Mouse (Mus musculus): ENCODE data around the gene Olfr1423. TPM values are rescaled to one million over a fixed set of nuclear protein-coding genes. Genes with fewer than 3 reads are reported as not detected.
"Not testable (repeated sequence)": the region's sequence is repeated elsewhere in the genome, so short reads cannot be mapped to it uniquely, and the experiment has no call there.

The Olfr1423 gene
- total and polyA plus RNA-seq, 2 experiments from 2014 or later = not detected

- ATAC-seq (ENCODE audit: low FRiP score) (no peak), DNase-seq (ENCODE audit: low spot score) (no peak)
- no peak overlapping the region for H3K4me2 ChIP-seq (ENCODE audit: low read depth, low read length, poor library complexity, severe bottlenecking)
- H3K9ac ChIP-seq (replicated peaks; ENCODE audit: low read length, poor library complexity, severe bottlenecking) = no peak overlapping the region
- no peaks in the 10 kb centered on the region for H3K4me1 ChIP-seq (ENCODE audit: insufficient read depth, low read length)
- H3K9me3 ChIP-seq (ENCODE audit: low read length) = no peaks in the 10 kb centered on the region
- H3K4me3 ChIP-seq (ENCODE audit: low read depth, low read length) = no peak overlapping the region
- no peak for TF ChIP-seq CTCF (IDR thresholded peaks at IDR 0.05)
- WGBS = 89% methylated on average over 3 of the region's 3 CpGs
- peaks cover 66% of the 10 kb centered on the region for H3K36me3 ChIP-seq (ENCODE audit: insufficient read depth, low read length)
- no peak overlapping the region for H3K27ac ChIP-seq (ENCODE audit: low read depth, low read length)
- no peaks in the 10 kb centered on the region for H3K27me3 ChIP-seq (ENCODE audit: insufficient read depth, low read length)
Measured at GRCm38 (mm10) chr19:11987841-11988240, 53.3 kb downstream of the Olfr1423 start.

GRCm38 (mm10) chr19:11984614-11985013 lies 56.5 kb downstream of the Olfr1423 start:
- not testable (repeated sequence) for H3K9me3 ChIP-seq (ENCODE audit: low read length); H3K9ac ChIP-seq (replicated peaks; ENCODE audit: low read length, poor library complexity, severe bottlenecking); H3K4me2 ChIP-seq (ENCODE audit: low read depth, low read length, poor library complexity, severe bottlenecking); H3K4me3 ChIP-seq (ENCODE audit: low read depth, low read length); H3K4me1 ChIP-seq (ENCODE audit: insufficient read depth, low read length); ATAC-seq (ENCODE audit: low FRiP score); H3K27me3 ChIP-seq (ENCODE audit: insufficient read depth, low read length); DNase-seq (ENCODE audit: low spot score); H3K27ac ChIP-seq (ENCODE audit: low read depth, low read length)
- peaks cover 66% of the 10 kb centered on the region for H3K36me3 ChIP-seq (ENCODE audit: insufficient read depth, low read length)
- 88% methylated on average over 5 of the region's 5 CpGs for WGBS

Other genes starting within 250 kb of the Olfr1423 start
- gene Stx3, start 221.9 kb downstream of the Olfr1423 start, total RNA-seq (2014; rRNA removed) = 28.8 and 35.0 TPM in 2 replicates
- 36.6 and 37.8 TPM in 2 replicates for gene Stx3, start 221.9 kb downstream of the Olfr1423 start, polyA plus RNA-seq (2015; fragmentation: Nextera tagmentation; extraction: Ambion mirVana)
- not detected in 2 replicates for gene Olfr1417, start 202.1 kb downstream of the Olfr1423 start, total RNA-seq (2014; rRNA removed)
- gene Olfr1417, start 202.1 kb downstream of the Olfr1423 start, polyA plus RNA-seq (2015; fragmentation: Nextera tagmentation; extraction: Ambion mirVana) = 0.16 and 0.18 TPM in 2 replicates
- gene Olfr1418, start 180.3 kb downstream of the Olfr1423 start, total RNA-seq (2014; rRNA removed) = not detected in 2 replicates
- gene Olfr1418, start 180.3 kb downstream of the Olfr1423 start, polyA plus RNA-seq (2015; fragmentation: Nextera tagmentation; extraction: Ambion mirVana) = not detected in 2 replicates
- gene Olfr1419, start 166.2 kb downstream of the Olfr1423 start, total RNA-seq (2014; rRNA removed) = 0.16 TPM in 1 of 2 replicates, not detected in the other
- gene Olfr1419, start 166.2 kb downstream of the Olfr1423 start, polyA plus RNA-seq (2015; fragmentation: Nextera tagmentation; extraction: Ambion mirVana) = not detected in 2 replicates
- gene Olfr1420, start 154.8 kb downstream of the Olfr1423 start, total RNA-seq (2014; rRNA removed) = not detected in 2 replicates
- gene Olfr1420, start 154.8 kb downstream of the Olfr1423 start, polyA plus RNA-seq (2015; fragmentation: Nextera tagmentation; extraction: Ambion mirVana) = 0.06 TPM in 1 of 2 replicates, not detected in the other
- 11.8 and 13.4 TPM in 2 replicates for gene Patl1, start 128.9 kb downstream of the Olfr1423 start, total RNA-seq (2014; rRNA removed)
- gene Patl1, start 128.9 kb downstream of the Olfr1423 start, polyA plus RNA-seq (2015; fragmentation: Nextera tagmentation; extraction: Ambion mirVana) = 10.7 and 11.9 TPM in 2 replicates
- 24.6 and 28.1 TPM in 2 replicates for gene Osbp, start 75.4 kb downstream of the Olfr1423 start, total RNA-seq (2014; rRNA removed)
- gene Osbp, start 75.4 kb downstream of the Olfr1423 start, polyA plus RNA-seq (2015; fragmentation: Nextera tagmentation; extraction: Ambion mirVana) = 2.8 TPM in 2 replicates
- not detected in 2 replicates for gene Olfr1424, start 21.4 kb upstream of the Olfr1423 start, total RNA-seq (2014; rRNA removed)
- gene Olfr1424, start 21.4 kb upstream of the Olfr1423 start, polyA plus RNA-seq (2015; fragmentation: Nextera tagmentation; extraction: Ambion mirVana) = not detected in 2 replicates
- not detected in 2 replicates for gene Olfr1425, start 36.4 kb upstream of the Olfr1423 start, total RNA-seq (2014; rRNA removed)
- not detected in 2 replicates for gene Olfr1425, start 36.4 kb upstream of the Olfr1423 start, polyA plus RNA-seq (2015; fragmentation: Nextera tagmentation; extraction: Ambion mirVana)
- gene Olfr1426, start 50.7 kb upstream of the Olfr1423 start, total RNA-seq (2014; rRNA removed) = not detected in 2 replicates
- not detected in 2 replicates for gene Olfr1426, start 50.7 kb upstream of the Olfr1423 start, polyA plus RNA-seq (2015; fragmentation: Nextera tagmentation; extraction: Ambion mirVana)
- not detected in 2 replicates for gene Olfr1427, start 62.0 kb upstream of the Olfr1423 start, total RNA-seq (2014; rRNA removed)
- gene Olfr1427, start 62.0 kb upstream of the Olfr1423 start, polyA plus RNA-seq (2015; fragmentation: Nextera tagmentation; extraction: Ambion mirVana) = not detected in 2 replicates
- not detected in 2 replicates for gene Olfr1428, start 74.6 kb upstream of the Olfr1423 start, total RNA-seq (2014; rRNA removed)
- gene Olfr1428, start 74.6 kb upstream of the Olfr1423 start, polyA plus RNA-seq (2015; fragmentation: Nextera tagmentation; extraction: Ambion mirVana) = not detected in 2 replicates
- not detected in 2 replicates for gene Olfr76, start 81.9 kb upstream of the Olfr1423 start, total RNA-seq (2014; rRNA removed)
- gene Olfr76, start 81.9 kb upstream of the Olfr1423 start, polyA plus RNA-seq (2015; fragmentation: Nextera tagmentation; extraction: Ambion mirVana) = not detected in 2 replicates
- not detected in 2 replicates for gene Olfr1555-ps1, start 128.8 kb upstream of the Olfr1423 start, total RNA-seq (2014; rRNA removed)
- not detected in 2 replicates for gene Olfr1555-ps1, start 128.8 kb upstream of the Olfr1423 start, polyA plus RNA-seq (2015; fragmentation: Nextera tagmentation; extraction: Ambion mirVana)
- not detected in 2 replicates for gene Olfr1431, start 159.3 kb upstream of the Olfr1423 start, total RNA-seq (2014; rRNA removed)
- gene Olfr1431, start 159.3 kb upstream of the Olfr1423 start, polyA plus RNA-seq (2015; fragmentation: Nextera tagmentation; extraction: Ambion mirVana) = not detected in 2 replicates
- gene Olfr1432, start 191.3 kb upstream of the Olfr1423 start, total RNA-seq (2014; rRNA removed) = not detected in 2 replicates
- not detected in 2 replicates for gene Olfr1432, start 191.3 kb upstream of the Olfr1423 start, polyA plus RNA-seq (2015; fragmentation: Nextera tagmentation; extraction: Ambion mirVana)
- not detected in 2 replicates for gene Olfr262, start 200.3 kb upstream of the Olfr1423 start, total RNA-seq (2014; rRNA removed)
- gene Olfr262, start 200.3 kb upstream of the Olfr1423 start, polyA plus RNA-seq (2015; fragmentation: Nextera tagmentation; extraction: Ambion mirVana) = not detected in 2 replicates
- not detected in 2 replicates for gene Olfr235, start 219.7 kb upstream of the Olfr1423 start, total RNA-seq (2014; rRNA removed)
- not detected in 2 replicates for gene Olfr235, start 219.7 kb upstream of the Olfr1423 start, polyA plus RNA-seq (2015; fragmentation: Nextera tagmentation; extraction: Ambion mirVana)
- gene Olfr1434, start 238.5 kb upstream of the Olfr1423 start, total RNA-seq (2014; rRNA removed) = not detected in 2 replicates
- gene Olfr1434, start 238.5 kb upstream of the Olfr1423 start, polyA plus RNA-seq (2015; fragmentation: Nextera tagmentation; extraction: Ambion mirVana) = not detected in 2 replicates

All from midbrain, postnatal 0 days (tissue).